Mouse (Mus musculus) neutrophil, adult 59 days (primary cell): Measurements from ENCODE around the gene Timp3. TPM values are rescaled to one million over a fixed set of nuclear protein-coding genes. Genes with fewer than 3 reads are reported as not detected.

Experiments used
- total RNA-seq, 2 experiments: library from RNA; stranded (reverse); gene quantifications; 1 replicate in 1 of 2; 2 replicates in 1 of 2; pipeline ENCODE4 v1.2.4; 2023

Gene Timp3
- 1 to 10 TPM in 1 of 2 experiments, under 1 TPM in 1; 0.93 to 1.5 TPM for total RNA-seq

DNA sequence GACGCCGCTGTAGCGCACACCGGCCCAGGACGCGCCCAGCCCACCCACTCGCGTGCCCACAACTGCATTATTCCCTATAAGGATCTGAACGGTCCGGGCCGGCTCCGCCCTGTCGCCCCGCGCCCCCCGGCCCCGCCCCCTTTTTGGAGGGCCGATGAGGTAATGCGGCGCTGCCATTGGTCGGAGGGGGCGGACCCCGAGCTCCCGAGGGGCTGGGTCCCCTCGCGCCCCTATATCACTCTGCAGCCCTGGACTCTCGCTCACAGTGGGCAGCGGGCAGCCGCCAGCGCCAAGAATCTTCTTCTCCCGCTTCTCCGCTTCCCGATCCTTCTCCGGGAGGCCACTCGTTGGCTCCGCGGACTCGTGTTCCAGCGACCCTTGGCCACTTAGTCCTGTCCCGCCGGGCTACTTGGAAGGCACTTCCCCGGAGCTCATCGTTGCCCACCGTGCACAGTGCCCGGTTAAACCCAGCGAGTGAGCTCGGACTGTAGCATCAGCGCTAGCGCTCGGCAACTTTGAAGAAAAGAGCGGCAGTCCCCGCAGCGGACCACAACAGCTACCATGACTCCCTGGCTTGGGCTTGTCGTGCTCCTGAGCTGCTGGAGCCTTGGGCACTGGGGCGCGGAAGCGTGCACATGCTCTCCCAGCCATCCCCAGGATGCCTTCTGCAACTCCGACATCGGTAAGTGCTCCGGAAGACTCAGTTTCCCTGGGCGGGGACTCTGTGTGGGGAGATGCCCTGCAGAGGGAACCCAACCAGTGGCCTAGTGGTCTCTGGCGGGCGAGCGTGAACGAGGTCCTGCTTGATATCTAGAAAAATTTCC lies at the start of gene Timp3:
Timp3 (plus strand) TSS at position 80 of the 824 bp plus-strand sequence.

Other genes starting within 250 kb of the Timp3 start
- gene Syn3, start 198.5 kb downstream of the Timp3 start, total RNA-seq: not detected